Mouse (Mus musculus) kidney, postnatal 4 days (tissue): ENCODE data around the gene Hs1bp3.

Experiments
- DNase-seq, 2 experiments: peaks; one replicate each; pipeline ENCODE4 v3.0.0; 2021; ENCODE audit warnings: mixed read lengths in 2 of 2

Gene Hs1bp3

GRCm38 (mm10) chr12:8301841-8302431 is 11.3 kb upstream of the Hs1bp3 start, which contains the start of gene Gdf7:
Gdf7 (minus strand) TSS chr12:8301954.
- peak; percentile 56 to 59 for DNase-seq

GRCm38 (mm10) chr12:8305258-8305657 is 8.0 kb upstream of the Hs1bp3 start:
- no peak for DNase-seq

- peak; percentile 79 to 82 for DNase-seq
These were observed 6.8 kb upstream of the Hs1bp3 start for GRCm38 (mm10) chr12:8306432-8306831.

GRCm38 (mm10) chr12:8306910-8307309 is 6.3 kb upstream of the Hs1bp3 start:
- no peak for DNase-seq

- no peak for DNase-seq
These were observed 2.2 kb upstream of the Hs1bp3 start for GRCm38 (mm10) chr12:8310992-8311391.

GRCm38 (mm10) chr12:8312266-8312665 is 966 bp upstream of the Hs1bp3 start:
- no peak for DNase-seq

- no peak for DNase-seq
These were observed 541 bp downstream of the Hs1bp3 start for GRCm38 (mm10) chr12:8313773-8314172.

- DNase-seq: no peak
These were observed 3.3 kb downstream of the Hs1bp3 start for GRCm38 (mm10) chr12:8316541-8316940.

- peak; percentile 89 to 90 for DNase-seq
These were observed 7.0 kb downstream of the Hs1bp3 start for GRCm38 (mm10) chr12:8320084-8320713.

GRCm38 (mm10) chr12:8321506-8321905 is 8.3 kb downstream of the Hs1bp3 start:
- no peak for DNase-seq

GRCm38 (mm10) chr12:8324086-8324485 is 10.9 kb downstream of the Hs1bp3 start:
- no peak for DNase-seq

GRCm38 (mm10) chr12:8325245-8325942 is 12.2 kb downstream of the Hs1bp3 start:
- no peak for DNase-seq

- DNase-seq: no peak
These were observed 12.8 kb downstream of the Hs1bp3 start for GRCm38 (mm10) chr12:8325943-8326522.

GRCm38 (mm10) chr12:8326825-8327674 is 13.8 kb downstream of the Hs1bp3 start:
- peak; percentile 96 for DNase-seq

- DNase-seq: no peak
These were observed 14.4 kb downstream of the Hs1bp3 start for GRCm38 (mm10) chr12:8327675-8328053.

- no peak for DNase-seq
These were observed 16.0 kb downstream of the Hs1bp3 start for GRCm38 (mm10) chr12:8329236-8329635.

- DNase-seq: peak; percentile 73 to 80
These were observed 18.4 kb downstream of the Hs1bp3 start for GRCm38 (mm10) chr12:8331489-8332173.

- DNase-seq: no peak
These were observed 18.9 kb downstream of the Hs1bp3 start for GRCm38 (mm10) chr12:8332174-8332542.

- no peak for DNase-seq
These were observed 20.4 kb downstream of the Hs1bp3 start for GRCm38 (mm10) chr12:8333617-8334016.

GRCm38 (mm10) chr12:8334261-8334660 is 21.0 kb downstream of the Hs1bp3 start:
- no peak for DNase-seq

GRCm38 (mm10) chr12:8335503-8335902 is 22.3 kb downstream of the Hs1bp3 start:
- DNase-seq: no peak

GRCm38 (mm10) chr12:8336601-8337285 is 23.5 kb downstream of the Hs1bp3 start:
- DNase-seq: no peak
